Mouse (Mus musculus) left cerebral cortex, adult 2 months (tissue): ENCODE measurements around the gene Clpp. TPM values are rescaled to one million over a fixed set of nuclear protein-coding genes. Genes with fewer than 3 reads are reported as not detected.
A peak's percentile ranks its signal among the peaks of the same experiment; 100 is the strongest.

Source experiments
- DNase-seq, 2 experiments: peaks; one replicate each; pipeline ENCODE4 v3.0.0; 2021 to 2022; ENCODE audit warnings: low spot score in 2 of 2, mixed read lengths in 1 of 2; ENCODE audit errors: extremely low spot score in 1 of 2
- H3K27ac ChIP-seq: fragments of 200-600 bp; 2 replicates; pipeline ENCODE4 v1.8.1; 2022
- H3K4me3 ChIP-seq: fragments of 200-600 bp; 2 replicates; pipeline ENCODE4 v1.8.1; 2022
- CTCF ChIP-seq: fragments of 200-600 bp; IDR thresholded peaks from 2 replicates; pipeline ENCODE4 v1.8.1; 2022; ENCODE audit warnings: antibody characterized with exemption, mild to moderate bottlenecking, moderate library complexity
- intact Hi-C: fragments of 180-260 bp; cut with DNase I; formaldehyde crosslinking; loops from one replicate; pipeline ENCODE4 v1.15.1; 2025
- long read RNA-seq, 2 experiments: library from polyadenylated mRNA; stranded (forward); transcript quantifications; one replicate each; pipeline ENCODE4 v2.0.0; 2021; ENCODE audit warnings: borderline mapping rate in 2 of 2
- total RNA-seq, 2 experiments: library from RNA; stranded (reverse); gene quantifications; 2 replicates each; pipeline ENCODE4 v1.2.3; 2021

Clpp gene
- total RNA-seq = 10 to 100 TPM; 62.4 to 64.7 TPM
- long read RNA-seq, experiment 1, transcript Clpp-201 (6 exons, 983 nt) = major isoform, 27 of 32 reads
- long read RNA-seq, experiment 1, partial matches to known transcripts = 3 of 32 reads
- long read RNA-seq, experiment 1, other reads (novel, unspliced or antisense) = 2 of 32 reads
- long read RNA-seq, experiment 2, transcript Clpp-201 (6 exons, 983 nt) = major isoform, 23 of 31 reads
- long read RNA-seq, experiment 2, partial matches to known transcripts = 1 of 31 reads
- long read RNA-seq, experiment 2, other reads (novel, unspliced or antisense) = 7 of 31 reads

DNA sequence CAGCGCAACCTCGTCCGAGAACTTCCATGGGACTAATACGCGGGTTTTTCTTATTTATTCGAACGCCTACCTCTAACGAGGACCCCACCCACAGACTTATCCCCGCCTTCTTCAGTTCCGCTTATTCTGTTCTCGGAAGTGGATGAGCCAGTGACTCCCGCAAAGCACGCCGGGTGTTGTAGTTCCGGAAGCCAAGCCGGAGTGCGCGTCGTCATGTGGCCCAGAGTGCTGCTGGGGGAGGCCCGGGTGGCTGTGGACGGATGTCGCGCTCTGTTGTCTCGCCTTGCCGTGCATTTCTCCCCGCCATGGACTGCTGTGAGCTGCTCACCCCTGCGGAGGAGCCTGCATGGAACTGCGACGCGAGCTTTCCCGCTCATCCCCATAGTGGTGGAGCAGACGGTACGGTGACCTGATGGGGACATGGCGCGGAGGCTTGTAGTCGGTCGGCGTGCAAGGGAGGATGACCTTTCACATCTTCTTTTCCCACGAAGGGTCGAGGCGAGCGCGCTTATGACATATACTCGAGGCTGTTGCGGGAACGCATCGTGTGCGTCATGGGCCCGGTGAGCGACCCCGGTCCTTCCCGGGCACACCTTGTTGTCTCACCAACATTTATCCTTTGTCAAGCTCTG is at the start of gene Clpp:
Gene Clpp, plus strand, starts transcription at position 191 of the 632 bp plus-strand sequence.
- H3K27ac ChIP-seq = peak within 1 kb of the TSS; percentile 90
- peak within 1 kb of the TSS; percentile 83 for H3K4me3 ChIP-seq
- intact Hi-C loops = loop anchor here (1.0 to 10.0 kb wide), 4 partner anchors 21 to 345 kb away; partner anchors contain the start of genes Gm17949, Gpr108, Gtf2f1 and Trip10
- DNase-seq = peak; percentile 92 to 95
- no peak for TF ChIP-seq CTCF

DNA sequence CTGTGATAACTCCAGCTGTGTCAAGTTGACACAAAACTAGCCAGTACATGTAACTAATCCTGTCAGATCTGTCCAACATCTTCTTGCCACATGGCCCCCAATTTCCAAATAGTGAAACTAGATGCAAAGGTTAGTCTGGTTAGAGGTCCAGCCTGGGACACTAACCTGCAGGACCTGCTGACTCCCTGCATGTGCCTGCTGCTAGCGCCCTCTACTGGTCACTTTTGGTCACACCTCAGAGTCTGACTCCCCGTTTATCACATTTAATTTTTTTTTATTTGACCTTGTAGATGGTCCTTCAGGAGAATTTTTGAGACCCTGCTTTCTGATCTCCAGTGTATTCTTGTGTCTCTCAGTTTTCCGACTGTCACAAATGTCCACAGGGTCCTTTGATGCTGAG is 39.2 kb upstream of the Clpp start:
- Histone ChIP-seq H3K27ac (no peak overlapping the region), H3K4me3 (no peak overlapping the region)
- TF ChIP-seq CTCF = peak; percentile 84
- intact Hi-C loops = loop anchor here (2.0 to 5.0 kb wide), 2 partner anchors 54 to 144 kb away; no protein-coding TSS in a partner anchor
- peak in 1 of 2 experiments; percentile 47 for DNase-seq

DNA sequence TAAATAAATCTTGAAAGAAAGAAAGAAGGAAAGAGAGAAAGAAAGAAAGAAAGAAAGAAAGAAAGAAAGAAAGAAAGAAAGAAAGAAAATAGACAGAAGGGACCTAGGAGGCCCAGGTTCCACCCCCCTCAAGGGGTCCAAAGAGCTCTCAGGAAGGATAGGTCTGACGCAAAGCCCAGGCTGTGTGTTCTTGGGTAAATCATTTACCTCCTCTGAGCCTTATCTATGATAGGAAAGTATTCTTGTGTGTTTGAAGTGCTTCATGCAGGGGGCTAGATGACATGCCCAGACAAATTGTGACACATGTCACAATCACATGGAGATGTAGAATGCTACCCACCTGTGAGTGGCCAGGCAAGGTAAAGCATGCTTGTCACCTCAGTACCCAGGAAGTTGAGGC is 37.5 kb upstream of the Clpp start:
- Histone ChIP-seq H3K4me3 (no peak overlapping the region), H3K27ac (no peak overlapping the region)
- DNase-seq = no peak
- TF ChIP-seq CTCF = no peak
- intact Hi-C loops = loop anchor here (5.0 kb wide), 1 partner anchor 145 kb away; no protein-coding TSS in a partner anchor

DNA sequence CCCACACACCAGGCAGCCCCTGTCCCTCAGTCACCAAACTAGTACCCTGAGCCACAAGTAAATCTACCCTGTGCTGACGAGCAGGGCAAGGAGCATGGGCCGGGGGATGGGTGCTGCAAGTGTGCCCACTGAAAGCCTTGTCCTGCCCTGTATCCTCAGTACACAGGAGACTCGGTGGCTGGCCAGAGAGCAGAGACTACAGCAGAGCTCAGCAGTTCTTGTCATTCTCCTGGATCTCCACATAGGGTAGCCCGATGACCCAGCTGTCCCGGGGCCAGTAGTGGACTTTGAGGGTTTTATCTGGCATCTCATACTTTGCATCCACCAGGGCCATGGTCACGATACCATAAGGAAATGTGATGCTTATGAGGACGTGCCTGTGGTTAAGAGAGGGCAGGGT is 35.2 kb upstream of the Clpp start:
- DNase-seq = no peak
- intact Hi-C loops = loop anchor here (5.0 kb wide), 1 partner anchor 148 kb away; no protein-coding TSS in a partner anchor
- no peak for TF ChIP-seq CTCF

DNA sequence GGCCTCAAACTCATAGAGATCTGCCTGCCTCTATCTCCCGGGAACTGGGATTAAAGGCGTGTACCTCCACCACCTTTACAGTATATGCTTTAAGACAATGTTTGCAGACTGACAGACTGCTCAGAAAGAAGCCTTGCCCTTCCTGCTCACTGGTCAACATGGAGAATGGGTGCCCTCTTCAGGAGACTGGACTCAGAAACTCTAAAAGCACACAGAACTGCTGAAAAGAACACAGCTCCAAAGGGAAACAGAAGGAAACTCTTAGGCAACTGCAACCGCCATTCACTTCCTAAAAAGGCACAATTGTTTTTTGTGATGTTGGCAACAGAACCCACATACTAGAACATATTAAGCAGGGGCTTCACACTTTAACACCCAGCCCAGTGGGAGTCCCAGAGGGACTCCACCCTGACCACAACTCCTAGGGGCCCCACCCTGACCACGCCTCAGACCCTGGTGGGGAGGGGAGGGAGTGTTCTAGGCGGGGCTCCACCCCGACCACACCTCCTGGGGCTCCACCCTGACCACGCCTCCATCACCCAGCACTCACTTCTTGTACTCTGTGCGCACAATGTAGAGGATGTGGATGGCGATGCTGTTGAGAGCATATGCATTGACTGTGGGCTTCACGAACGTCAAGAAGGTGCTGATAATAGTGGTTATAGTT is 32.2 kb upstream of the Clpp start:
- Histone ChIP-seq H3K4me3 (no peak overlapping the region), H3K27ac (no peak overlapping the region)
- peak; percentile 1; the same call in 1 of the 2 replicates for TF ChIP-seq CTCF
- no peak for DNase-seq
- intact Hi-C loops = no loop called here

More for the DNA sequence above, 35.2 kb upstream of the Clpp start:
- H3K27ac ChIP-seq = no peak overlapping the region
- no peak overlapping the region for H3K4me3 ChIP-seq

DNA sequence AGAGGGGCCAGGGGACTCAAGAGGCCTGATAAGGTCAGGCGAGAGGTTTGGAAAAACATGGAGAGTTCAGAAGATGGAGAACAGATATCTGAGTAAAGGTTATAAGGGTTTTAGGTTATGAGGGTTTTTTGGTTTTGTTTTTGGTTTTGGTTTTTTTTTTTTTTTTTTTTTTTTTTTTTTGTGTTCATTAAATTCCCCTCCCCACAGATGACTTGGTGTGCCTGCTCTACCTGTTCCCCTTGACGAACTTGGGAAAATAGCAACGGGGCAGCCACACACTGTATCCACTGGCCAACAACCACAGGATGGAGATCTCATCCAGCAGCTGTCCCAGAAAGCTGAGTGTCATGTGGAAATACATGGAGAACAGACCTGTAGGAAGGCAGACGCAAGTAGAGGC is 31.4 kb upstream of the Clpp start:
- no peak for TF ChIP-seq CTCF
- intact Hi-C loops = no loop called here
- H3K4me3 ChIP-seq = no peak overlapping the region
- H3K27ac ChIP-seq = no peak overlapping the region
- DNase-seq = no peak

DNA sequence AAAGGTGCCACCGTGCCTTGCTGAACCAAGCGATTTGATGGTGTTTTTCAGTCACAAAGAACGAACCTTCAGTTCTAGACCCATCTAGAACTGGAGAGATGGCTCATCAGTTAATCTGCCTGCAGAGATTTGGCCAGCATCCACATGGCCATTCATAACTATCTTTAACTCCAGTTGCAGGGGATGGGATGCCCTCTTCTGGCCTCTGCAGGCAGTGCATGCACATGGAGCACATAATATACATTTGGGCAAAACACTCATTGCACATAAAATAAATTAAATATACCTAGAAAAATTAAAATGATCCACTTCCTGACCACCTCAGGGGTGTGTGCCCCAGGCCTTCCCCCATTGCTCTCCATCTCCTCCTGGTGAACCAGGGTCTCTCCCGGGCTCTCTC is 28.2 kb upstream of the Clpp start:
- TF ChIP-seq CTCF = no peak; the same call in 1 of the 2 replicates
- H3K27ac ChIP-seq = no peak overlapping the region
- H3K4me3 ChIP-seq = no peak overlapping the region
- intact Hi-C loops = no loop called here
- no peak for DNase-seq

DNA sequence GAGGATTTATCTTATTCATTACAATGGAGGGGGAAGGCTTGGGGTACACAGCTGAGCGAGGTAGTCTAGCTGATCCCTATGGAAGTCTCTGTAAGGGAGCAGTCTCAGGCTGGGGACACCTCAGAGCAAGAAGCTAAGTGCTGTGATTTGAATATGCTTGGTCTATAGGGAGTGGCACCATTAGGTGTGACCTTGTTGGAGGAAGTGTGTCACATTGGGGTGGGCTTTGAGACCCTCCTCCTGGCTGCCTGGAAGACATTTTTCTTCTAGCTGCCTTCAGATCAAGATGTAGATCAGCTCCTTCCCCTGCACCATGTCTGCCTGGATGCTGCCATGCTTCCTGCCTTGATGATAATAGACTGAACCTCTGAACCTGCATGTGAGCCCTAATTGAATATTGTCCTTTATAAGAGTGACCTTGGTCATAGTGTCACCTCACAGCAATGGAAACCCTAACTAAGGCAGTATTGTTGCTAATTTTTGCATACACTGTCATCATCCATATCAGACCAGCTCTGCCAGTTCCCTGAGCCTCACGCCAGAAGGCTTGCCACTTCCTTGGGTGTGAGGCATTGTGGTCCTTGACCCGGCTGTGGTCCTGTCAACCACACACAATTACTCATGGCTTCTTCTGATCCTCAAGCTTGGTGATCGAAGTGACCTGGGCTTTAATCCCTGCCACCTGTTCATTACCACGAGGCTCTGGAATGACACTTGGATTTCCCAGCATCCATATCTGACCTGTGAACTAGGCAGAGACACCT is 27.3 kb upstream of the Clpp start:
- no peak for TF ChIP-seq CTCF
- H3K4me3 ChIP-seq = no peak overlapping the region
- intact Hi-C loops = no loop called here
- DNase-seq = no peak
- no peak overlapping the region for H3K27ac ChIP-seq

DNA sequence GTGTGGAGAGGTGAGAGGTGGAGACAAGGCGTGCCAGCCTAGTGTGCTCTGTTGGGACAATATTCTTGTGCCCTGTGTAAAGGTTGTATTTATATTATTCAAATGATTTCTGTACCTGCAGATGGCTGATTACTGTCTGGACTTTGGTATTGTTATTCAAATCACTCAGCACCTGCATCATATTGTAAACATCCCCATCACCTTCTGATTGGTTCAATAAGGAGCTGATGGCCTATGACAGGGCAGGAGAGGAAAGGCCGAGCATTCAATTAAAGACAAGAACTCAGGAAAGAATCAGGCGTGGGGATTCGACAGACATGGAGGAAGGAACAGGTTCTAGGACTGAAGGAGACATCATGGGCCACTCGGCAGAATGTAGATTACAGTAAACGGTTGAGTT is 26.5 kb upstream of the Clpp start:
- no peak for TF ChIP-seq CTCF
- no peak overlapping the region for H3K4me3 ChIP-seq
- intact Hi-C loops = no loop called here
- no peak for DNase-seq
- H3K27ac ChIP-seq = no peak overlapping the region

DNA sequence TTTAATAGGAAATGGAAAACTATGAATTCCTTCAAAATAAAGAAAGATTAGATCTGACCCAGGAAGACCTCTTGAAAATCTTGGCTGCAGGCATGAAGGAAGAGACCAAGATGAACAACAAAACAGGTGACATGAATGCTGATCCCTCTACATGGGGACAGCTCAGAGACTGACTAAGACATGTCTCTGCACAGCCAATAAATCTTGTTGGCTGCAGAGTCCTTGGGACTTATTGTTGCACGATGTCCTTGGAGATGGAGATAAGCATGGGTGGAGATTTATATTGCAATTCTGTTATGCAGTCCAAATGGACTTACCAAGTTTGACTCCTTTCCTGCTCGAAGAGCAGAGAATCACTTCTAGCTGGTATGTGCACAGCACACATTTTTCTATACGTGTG is 20.8 kb upstream of the Clpp start:
- no peak for TF ChIP-seq CTCF
- intact Hi-C loops = no loop called here
- DNase-seq = no peak
- H3K27ac ChIP-seq = no peak overlapping the region
- no peak overlapping the region for H3K4me3 ChIP-seq

DNA sequence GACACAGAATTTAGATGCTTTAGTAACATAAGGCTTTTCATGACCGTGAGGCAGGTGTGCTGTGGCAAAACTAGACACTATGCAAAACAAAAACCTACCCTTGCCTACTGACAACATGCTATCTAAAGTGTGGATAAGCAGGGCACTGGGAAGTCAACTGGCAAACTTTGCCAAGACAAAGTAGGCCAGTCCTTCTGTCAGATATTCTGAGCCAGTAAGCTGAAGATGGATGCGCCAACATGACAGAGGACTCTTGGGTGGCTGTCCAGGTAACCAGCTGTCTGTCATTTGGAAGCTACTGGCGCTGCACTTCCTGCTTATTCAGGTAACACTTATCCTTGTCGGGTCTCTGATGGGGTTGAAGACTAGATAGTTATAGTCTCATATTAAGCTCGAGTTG is 20.0 kb upstream of the Clpp start:
- intact Hi-C loops = no loop called here
- TF ChIP-seq CTCF = no peak
- no peak overlapping the region for H3K27ac ChIP-seq
- H3K4me3 ChIP-seq = no peak overlapping the region
- no peak for DNase-seq
